ENCODE assay signal across 9 mouse cellular contexts in genomic region chr5:77307821-77308553, GRCm38 (mm10). TPM values are rescaled to one million over a fixed set of nuclear protein-coding genes. Genes with fewer than 3 reads are reported as not detected.
A peak's percentile ranks its signal among the peaks of the same experiment; 100 is the strongest.
DNase-seq lines count a peak whose midpoint lies in the region; ATAC-seq and TF ChIP-seq lines count a peak whose summit lies in the region.
"Had no signal": no experiment of that assay in that cellular context is flagged by ENCODE, and none has a peak within 500 bp of the region (broad histone marks: within the 10 kb centered on the region; RNA-seq: fewer than 3 reads in every experiment).

No protein-coding gene starts in this region.

- peak overlapping the region; percentile 89 for H3K4me2 ChIP-seq in kidney, embryonic 14.5 days (replicated peaks; ENCODE audit: low read depth, low read length)
- peak overlapping the region; percentile 97 for H3K4me2 ChIP-seq in embryonic facial prominence, embryonic 11.5 days (ENCODE audit: low read depth, low read length)
- H3K4me2 ChIP-seq in intestine, postnatal 0 days (replicated peaks; ENCODE audit: low read depth) = peak overlapping the region; percentile 100
- peak overlapping the region; percentile 81 for H3K4me2 ChIP-seq in myocyte (ENCODE audit: low read depth)

- H3K4me1 ChIP-seq in kidney, embryonic 14.5 days (ENCODE audit: control insufficient read depth, insufficient read depth, low read length) = peaks cover 19% of the 10 kb centered on the region
- peaks cover 8% of the 10 kb centered on the region for H3K4me1 ChIP-seq in kidney, adult 2 months (ENCODE audit: control insufficient read depth, insufficient read depth, low read length)
- peaks cover 3% of the 10 kb centered on the region; the same call in 1 of the 2 replicates for H3K4me1 ChIP-seq in embryonic facial prominence, embryonic 11.5 days (ENCODE audit: control insufficient read depth, insufficient read depth, low read length)
- H3K4me1 ChIP-seq in intestine, postnatal 0 days (replicated peaks; ENCODE audit: control insufficient read depth, insufficient read depth, low read length) = peaks cover 12% of the 10 kb centered on the region; the same call in 1 of the 2 replicates

- TF ChIP-seq CTCF in kidney, adult 2 months (conservative IDR thresholded peaks at IDR 0.05; ENCODE audit: insufficient read depth, insufficient read length, low read depth, low read length) = no peak
- TF ChIP-seq CTCF in intestine, postnatal 0 days (IDR thresholded peaks at IDR 0.05; ENCODE audit: low read depth) = no peak

- no peaks in the 10 kb centered on the region for H3K9me3 ChIP-seq in kidney, embryonic 14.5 days (ENCODE audit: control insufficient read depth, low read length)
- no peaks in the 10 kb centered on the region for H3K9me3 ChIP-seq in embryonic facial prominence, embryonic 11.5 days (replicated peaks; ENCODE audit: control insufficient read depth, low read length)
- no peaks in the 10 kb centered on the region for H3K9me3 ChIP-seq in intestine, postnatal 0 days (ENCODE audit: control insufficient read depth)

- H3K79me2 ChIP-seq in myocyte (ENCODE audit: control insufficient read depth, insufficient read depth) = peaks cover 35% of the 10 kb centered on the region

- H3K4me3 ChIP-seq in kidney, embryonic 14.5 days (ENCODE audit: low read length) = peak overlapping the region; percentile 77
- H3K4me3 ChIP-seq in kidney, adult 2 months (ENCODE audit: insufficient read depth, low read depth, low read length) = no peak overlapping the region
- peak overlapping the region; percentile 79 for H3K4me3 ChIP-seq in embryonic facial prominence, embryonic 11.5 days (ENCODE audit: low read depth, low read length)
- H3K4me3 ChIP-seq in intestine, postnatal 0 days (ENCODE audit: low read depth, low read length) = peak overlapping the region; percentile 83; the same call in 1 of the 2 replicates
- peak overlapping the region; percentile 48 for H3K4me3 ChIP-seq in myocyte

- 77% methylated on average over 5 of the region's 5 CpGs for WGBS in kidney, embryonic 14.5 days
- 85% methylated on average over 5 of the region's 5 CpGs for WGBS in kidney, adult 2 months
- 83% methylated on average over 5 of the region's 5 CpGs for WGBS in embryonic facial prominence, embryonic 11.5 days
- 76% methylated on average over 5 of the region's 5 CpGs for WGBS in intestine, postnatal 0 days

- no peak for DNase-seq in kidney, adult 2 months
- DNase-seq in embryonic facial prominence, embryonic 11.5 days (ENCODE audit: low spot score) = no peak
- DNase-seq in gastrocnemius, adult 8-10 months (ENCODE audit: low spot score in 2 of 2) = no peak
- no peak for DNase-seq in ovary, postnatal 36 days (ENCODE audit: low spot score)
- DNase-seq in gastrocnemius, postnatal 36 days = no peak

- H3K9ac ChIP-seq in kidney, embryonic 14.5 days (ENCODE audit: low read depth, low read length) = no peak overlapping the region; the same call in 1 of the 2 replicates
- no peak overlapping the region; the same call in 1 of the 2 replicates for H3K9ac ChIP-seq in embryonic facial prominence, embryonic 11.5 days (replicated peaks; ENCODE audit: low read length)
- H3K9ac ChIP-seq in intestine, postnatal 0 days (ENCODE audit: low read depth, low read length) = no peak overlapping the region

- no peaks in the 10 kb centered on the region for H3K27me3 ChIP-seq in kidney, embryonic 14.5 days (ENCODE audit: control insufficient read depth, insufficient read depth, low read length)
- no peaks in the 10 kb centered on the region for H3K27me3 ChIP-seq in kidney, adult 2 months (replicated peaks; ENCODE audit: control insufficient read depth, insufficient read depth, low read length)
- no peaks in the 10 kb centered on the region for H3K27me3 ChIP-seq in embryonic facial prominence, embryonic 11.5 days (ENCODE audit: control insufficient read depth, insufficient read depth, low read length)
- no peaks in the 10 kb centered on the region for H3K27me3 ChIP-seq in intestine, postnatal 0 days (replicated peaks; ENCODE audit: control insufficient read depth, insufficient read depth, low read length)
- H3K27me3 ChIP-seq in myocyte (ENCODE audit: control insufficient read depth, insufficient read depth, insufficient read length) = no peaks in the 10 kb centered on the region

- peak overlapping the region; percentile 72 for H3ac ChIP-seq in myocyte (ENCODE audit: control insufficient read depth, insufficient read length)

- intact Hi-C loops in gastrocnemius, postnatal 36 days (cut with DNase I) = loop anchor here (5.0 kb wide), 3 partner anchors 34 to 406 kb away; partner anchors contain the start of gene Rest

- ATAC-seq in kidney, embryonic 14.5 days (ENCODE audit: low FRiP score, low TSS enrichment) = no peak
- ATAC-seq in embryonic facial prominence, embryonic 11.5 days (replicated peaks; ENCODE audit: insufficient number of reproducible peaks, low FRiP score, low TSS enrichment, low read depth) = no peak
- no peak for ATAC-seq in intestine, postnatal 0 days

- TF ChIP-seq POLR2A in kidney, adult 2 months (IDR thresholded peaks at IDR 0.05; ENCODE audit: low read depth, low read length) = no peak
- TF ChIP-seq POLR2A in myocyte (IDR thresholded peaks at IDR 0.05; ENCODE audit: insufficient read length, low read depth) = no peak

- peaks cover 36% of the 10 kb centered on the region for H3K36me3 ChIP-seq in kidney, embryonic 14.5 days (ENCODE audit: control insufficient read depth, insufficient read depth, low read length)
- H3K36me3 ChIP-seq in kidney, adult 2 months (ENCODE audit: control insufficient read depth, insufficient read depth, low read length) = peaks cover 2% of the 10 kb centered on the region; the same call in 1 of the 2 replicates
- H3K36me3 ChIP-seq in embryonic facial prominence, embryonic 11.5 days (replicated peaks; ENCODE audit: control insufficient read depth, insufficient read depth, low read depth, low read length) = no peaks in the 10 kb centered on the region
- peaks cover 29% of the 10 kb centered on the region for H3K36me3 ChIP-seq in intestine, postnatal 0 days (ENCODE audit: control insufficient read depth, insufficient read depth)
- peaks cover 25% of the 10 kb centered on the region for H3K36me3 ChIP-seq in myocyte (ENCODE audit: control insufficient read depth, insufficient read depth)

- H3K27ac ChIP-seq in kidney, embryonic 14.5 days (ENCODE audit: low read depth, low read length) = no peak overlapping the region
- H3K27ac ChIP-seq in kidney, adult 2 months (ENCODE audit: insufficient read depth, low read depth, low read length) = no peak overlapping the region
- no peak overlapping the region for H3K27ac ChIP-seq in embryonic facial prominence, embryonic 11.5 days (replicated peaks; ENCODE audit: low read depth, low read length)
- no peak overlapping the region for H3K27ac ChIP-seq in intestine, postnatal 0 days (ENCODE audit: low read depth, low read length)
- H3K27ac ChIP-seq: macrophage had no signal

TF ChIP-seq in myocyte, 11 proteins besides CTCF, POLR2A, EP300 and RAD21:
- TF ChIP-seq E2F4 (IDR thresholded peaks at IDR 0.05; ENCODE audit: insufficient read depth) (no peak), TCF3 (IDR thresholded peaks at IDR 0.05; ENCODE audit: insufficient read length, low read depth) (no peak), MYOG (IDR thresholded peaks at IDR 0.05; ENCODE audit: control insufficient read depth in 1 of 3, insufficient read depth in 1 of 3, insufficient read length in 2 of 3, low read depth in 2 of 3) (no peak), REST (IDR thresholded peaks at IDR 0.05; ENCODE audit: insufficient read depth, insufficient read length) (no peak), MAX (IDR thresholded peaks at IDR 0.05; ENCODE audit: low read depth) (no peak), TCF12 (IDR thresholded peaks at IDR 0.05; ENCODE audit: insufficient read depth, poor library complexity, severe bottlenecking) (no peak), MYOD1 (IDR thresholded peaks at IDR 0.05; ENCODE audit: control insufficient read depth in 1 of 3, insufficient read length in 2 of 3, low read depth in 2 of 3) (no peak), POLR2AphosphoS2 (IDR thresholded peaks at IDR 0.05; ENCODE audit: insufficient read length, low read depth) (no peak), SRF (IDR thresholded peaks at IDR 0.05; ENCODE audit: control insufficient read depth, insufficient read length, low read depth) (no peak), CEBPB (IDR thresholded peaks at IDR 0.05; ENCODE audit: insufficient read depth, poor library complexity, severe bottlenecking) (no peak), USF1 (IDR thresholded peaks at IDR 0.05; ENCODE audit: low read depth) (no peak)

RNA-seq across cellular contexts. Expression of gene Noa1, which starts 1.9 kb away (rescaled TPM):
- polyA plus RNA-seq in kidney, embryonic 14.5 days (2014; fragmentation: Nextera tagmentation; extraction: Ambion mirVana) = 31.5 and 33.2 TPM in 2 replicates
- polyA plus RNA-seq in kidney, adult 2 months (2012; rRNA removed) = 15.1 and 17.7 TPM in 2 replicates
- polyA plus RNA-seq in embryonic facial prominence, embryonic 11.5 days (2014; fragmentation: Nextera tagmentation; extraction: Ambion mirVana) = 29.2 and 36.4 TPM in 2 replicates
- polyA plus RNA-seq in intestine, postnatal 0 days (2015; fragmentation: Nextera tagmentation; extraction: Ambion mirVana) = 11.8 and 12.3 TPM in 2 replicates
- 20.2 TPM for polyA plus RNA-seq in myocyte (2012; fragmentation: generic; extraction: Trizol)
- total RNA-seq in gastrocnemius, adult 8-10 months (2022) = 10 to 100 TPM; 14.3 to 17.1 (median 15.8) TPM
- 10 to 100 TPM; 15.1 to 17.9 TPM for total RNA-seq in gastrocnemius, postnatal 36 days (2021)

RNA-seq across cellular contexts. Expression of gene Polr2b, which starts 2.0 kb away (rescaled TPM):
- 55.8 and 77.5 TPM in 2 replicates for polyA plus RNA-seq in kidney, embryonic 14.5 days (2014; fragmentation: Nextera tagmentation; extraction: Ambion mirVana)
- 15.7 and 32.2 TPM in 2 replicates for polyA plus RNA-seq in kidney, adult 2 months (2012; rRNA removed)
- polyA plus RNA-seq in embryonic facial prominence, embryonic 11.5 days (2014; fragmentation: Nextera tagmentation; extraction: Ambion mirVana) = 104 and 109 TPM in 2 replicates
- 18.7 and 20.3 TPM in 2 replicates for polyA plus RNA-seq in intestine, postnatal 0 days (2015; fragmentation: Nextera tagmentation; extraction: Ambion mirVana)
- 19.5 TPM for polyA plus RNA-seq in myocyte (2012; fragmentation: generic; extraction: Trizol)
- total RNA-seq in gastrocnemius, adult 8-10 months (2022) = 10 to 100 TPM; 25.5 to 29.7 (median 25.7) TPM
- 10 to 100 TPM; 20.7 to 24.2 TPM for total RNA-seq in gastrocnemius, postnatal 36 days (2021)

RNA-seq across cellular contexts. Expression of gene Rest, which starts 42.7 kb away (rescaled TPM):
- 38.2 and 54.2 TPM in 2 replicates for polyA plus RNA-seq in kidney, embryonic 14.5 days (2014; fragmentation: Nextera tagmentation; extraction: Ambion mirVana)
- 7.3 and 8.3 TPM in 2 replicates for polyA plus RNA-seq in kidney, adult 2 months (2012; rRNA removed)
- 49.4 and 52.2 TPM in 2 replicates for polyA plus RNA-seq in embryonic facial prominence, embryonic 11.5 days (2014; fragmentation: Nextera tagmentation; extraction: Ambion mirVana)
- polyA plus RNA-seq in intestine, postnatal 0 days (2015; fragmentation: Nextera tagmentation; extraction: Ambion mirVana) = 13.2 and 15.0 TPM in 2 replicates
- 7.2 TPM for polyA plus RNA-seq in myocyte (2012; fragmentation: generic; extraction: Trizol)
- 10 to 100 TPM in 1 of 4 experiments, 1 to 10 TPM in 3; 8.3 to 10.2 (median 9.2) TPM for total RNA-seq in gastrocnemius, adult 8-10 months (2022)
- 1 to 10 TPM; 7.1 to 8.4 TPM for total RNA-seq in gastrocnemius, postnatal 36 days (2021)
